Mouse (Mus musculus): Measurements from ENCODE around the gene Sdc3. TPM values are rescaled to one million over a fixed set of nuclear protein-coding genes. Genes with fewer than 3 reads are reported as not detected.

Sdc3 gene
- total and polyA plus RNA-seq, 3 experiments, result 0.01 to 15.7 (median 0.05) TPM

- ATAC-seq (ENCODE audit: extremely low read depth, insufficient number of reproducible peaks, low FRiP score, poor library complexity, severe bottlenecking), result no peak
- H3K36me3 ChIP-seq (replicated peaks), result no peaks in the 10 kb centered on the region
- peaks cover 29% of the 10 kb centered on the region for H3K27me3 ChIP-seq (ENCODE audit: insufficient read depth, low read length)
Observed at GRCm38 (mm10) chr4:130858880-130859279, 66.5 kb downstream of the Sdc3 start.

GRCm38 (mm10) chr4:130859467-130859866 lies 67.1 kb downstream of the Sdc3 start:
- Histone ChIP-seq H3K36me3 (replicated peaks) (no peaks in the 10 kb centered on the region), H3K27me3 (ENCODE audit: insufficient read depth, low read length) (peaks cover 33% of the 10 kb centered on the region), H3K4me3 (ENCODE audit: low read depth, low read length) (no peak overlapping the region), H3K9me3 (replicated peaks) (no peaks in the 10 kb centered on the region), H3K4me1 (ENCODE audit: insufficient read depth, low read depth, low read length) (no peaks in the 10 kb centered on the region)
- TF ChIP-seq GATA2 (IDR thresholded peaks at IDR 0.05; ENCODE audit: borderline replicate concordance, low read depth, low read length), result no peak
- TF ChIP-seq GATA1 (IDR thresholded peaks at IDR 0.05; ENCODE audit: borderline replicate concordance, low read length), result no peak
- no peak for TF ChIP-seq CTCF (IDR thresholded peaks at IDR 0.05; ENCODE audit: low read depth, low read length)
- TF ChIP-seq POLR2AphosphoS5 (IDR thresholded peaks at IDR 0.05; ENCODE audit: insufficient replicate concordance, low read depth, low read length), result no peak
- no peak for TF ChIP-seq TAL1 (conservative IDR thresholded peaks at IDR 0.05; ENCODE audit: low read depth, low read length)
- DNase-seq (ENCODE audit: low spot score) (no peak), ATAC-seq (ENCODE audit: extremely low read depth, insufficient number of reproducible peaks, low FRiP score, poor library complexity, severe bottlenecking) (no peak)

More at GRCm38 (mm10) chr4:130858880-130859279, 66.5 kb downstream of the Sdc3 start:
- Histone ChIP-seq H3K9me3 (replicated peaks) (no peaks in the 10 kb centered on the region), H3K4me3 (ENCODE audit: low read depth, low read length) (no peak overlapping the region), H3K4me1 (ENCODE audit: insufficient read depth, low read depth, low read length) (no peaks in the 10 kb centered on the region)
- no peak for TF ChIP-seq POLR2AphosphoS5 (IDR thresholded peaks at IDR 0.05; ENCODE audit: insufficient replicate concordance, low read depth, low read length)
- no peak for TF ChIP-seq GATA1 (IDR thresholded peaks at IDR 0.05; ENCODE audit: borderline replicate concordance, low read length)
- TF ChIP-seq CTCF (IDR thresholded peaks at IDR 0.05; ENCODE audit: low read depth, low read length), result no peak
- TF ChIP-seq GATA2 (IDR thresholded peaks at IDR 0.05; ENCODE audit: borderline replicate concordance, low read depth, low read length), result no peak
- no peak for TF ChIP-seq TAL1 (conservative IDR thresholded peaks at IDR 0.05; ENCODE audit: low read depth, low read length)
- no peak for DNase-seq (ENCODE audit: low spot score)

- Histone ChIP-seq H3K36me3 (replicated peaks) (no peaks in the 10 kb centered on the region), H3K4me3 (ENCODE audit: low read depth, low read length) (no peak overlapping the region)
- no peak for DNase-seq (ENCODE audit: low spot score)
Observed at GRCm38 (mm10) chr4:130860902-130861652, 68.7 kb downstream of the Sdc3 start.

GRCm38 (mm10) chr4:130861653-130862208 lies 69.4 kb downstream of the Sdc3 start:
- Histone ChIP-seq H3K4me3 (ENCODE audit: low read depth, low read length) (no peak overlapping the region), H3K27me3 (ENCODE audit: insufficient read depth, low read length) (peaks cover 36% of the 10 kb centered on the region), H3K4me1 (ENCODE audit: insufficient read depth, low read depth, low read length) (no peaks in the 10 kb centered on the region)

More at GRCm38 (mm10) chr4:130860902-130861652, 68.7 kb downstream of the Sdc3 start:
- H3K4me1 ChIP-seq (ENCODE audit: insufficient read depth, low read depth, low read length), result no peaks in the 10 kb centered on the region
- no peak for ATAC-seq (ENCODE audit: extremely low read depth, insufficient number of reproducible peaks, low FRiP score, poor library complexity, severe bottlenecking)
- no peaks in the 10 kb centered on the region for H3K9me3 ChIP-seq (replicated peaks)
- no peak for TF ChIP-seq CTCF (IDR thresholded peaks at IDR 0.05; ENCODE audit: low read depth, low read length)
- H3K27me3 ChIP-seq (ENCODE audit: insufficient read depth, low read length), result peaks cover 33% of the 10 kb centered on the region

GRCm38 (mm10) chr4:130862538-130862937 lies 70.2 kb downstream of the Sdc3 start:
- no peaks in the 10 kb centered on the region for H3K9me3 ChIP-seq (replicated peaks)
- no peak for TF ChIP-seq TAL1 (conservative IDR thresholded peaks at IDR 0.05; ENCODE audit: low read depth, low read length)
- TF ChIP-seq CTCF (IDR thresholded peaks at IDR 0.05; ENCODE audit: low read depth, low read length), result no peak
- no peak for TF ChIP-seq POLR2AphosphoS5 (IDR thresholded peaks at IDR 0.05; ENCODE audit: insufficient replicate concordance, low read depth, low read length)
- no peak for TF ChIP-seq GATA2 (IDR thresholded peaks at IDR 0.05; ENCODE audit: borderline replicate concordance, low read depth, low read length)
- no peak for TF ChIP-seq GATA1 (IDR thresholded peaks at IDR 0.05; ENCODE audit: borderline replicate concordance, low read length)
- peaks cover 33% of the 10 kb centered on the region for H3K27me3 ChIP-seq (ENCODE audit: insufficient read depth, low read length)
- DNase-seq (ENCODE audit: low spot score) (no peak), ATAC-seq (ENCODE audit: extremely low read depth, insufficient number of reproducible peaks, low FRiP score, poor library complexity, severe bottlenecking) (no peak)
- H3K4me1 ChIP-seq (ENCODE audit: insufficient read depth, low read depth, low read length), result no peaks in the 10 kb centered on the region
- H3K4me3 ChIP-seq (ENCODE audit: low read depth, low read length), result no peak overlapping the region
- H3K36me3 ChIP-seq (replicated peaks), result no peaks in the 10 kb centered on the region

More at GRCm38 (mm10) chr4:130861653-130862208, 69.4 kb downstream of the Sdc3 start:
- ATAC-seq (ENCODE audit: extremely low read depth, insufficient number of reproducible peaks, low FRiP score, poor library complexity, severe bottlenecking), result no peak
- Histone ChIP-seq H3K9me3 (replicated peaks) (no peaks in the 10 kb centered on the region), H3K36me3 (replicated peaks) (no peaks in the 10 kb centered on the region)
- DNase-seq (ENCODE audit: low spot score), result no peak
- TF ChIP-seq CTCF (IDR thresholded peaks at IDR 0.05; ENCODE audit: low read depth, low read length) (no peak), POLR2AphosphoS5 (IDR thresholded peaks at IDR 0.05; ENCODE audit: insufficient replicate concordance, low read depth, low read length) (no peak), GATA1 (IDR thresholded peaks at IDR 0.05; ENCODE audit: borderline replicate concordance, low read length) (no peak), TAL1 (conservative IDR thresholded peaks at IDR 0.05; ENCODE audit: low read depth, low read length) (no peak), GATA2 (IDR thresholded peaks at IDR 0.05; ENCODE audit: borderline replicate concordance, low read depth, low read length) (no peak)

- Histone ChIP-seq H3K36me3 (replicated peaks) (no peaks in the 10 kb centered on the region), H3K4me1 (ENCODE audit: insufficient read depth, low read depth, low read length) (no peaks in the 10 kb centered on the region), H3K27me3 (ENCODE audit: insufficient read depth, low read length) (peaks cover 40% of the 10 kb centered on the region), H3K9me3 (replicated peaks) (no peaks in the 10 kb centered on the region), H3K4me3 (ENCODE audit: low read depth, low read length) (no peak overlapping the region)
- ATAC-seq (ENCODE audit: extremely low read depth, insufficient number of reproducible peaks, low FRiP score, poor library complexity, severe bottlenecking) (no peak), DNase-seq (ENCODE audit: low spot score) (no peak)
- no peak for TF ChIP-seq CTCF (IDR thresholded peaks at IDR 0.05; ENCODE audit: low read depth, low read length)
- TF ChIP-seq GATA2 (IDR thresholded peaks at IDR 0.05; ENCODE audit: borderline replicate concordance, low read depth, low read length), result no peak
- TF ChIP-seq POLR2AphosphoS5 (IDR thresholded peaks at IDR 0.05; ENCODE audit: insufficient replicate concordance, low read depth, low read length), result no peak
- no peak for TF ChIP-seq TAL1 (conservative IDR thresholded peaks at IDR 0.05; ENCODE audit: low read depth, low read length)
- TF ChIP-seq GATA1 (IDR thresholded peaks at IDR 0.05; ENCODE audit: borderline replicate concordance, low read length), result no peak
Observed at GRCm38 (mm10) chr4:130865460-130865859, 73.1 kb downstream of the Sdc3 start.
